Mouse (Mus musculus) cerebellum, postnatal 25 days (tissue): Measurements from ENCODE around the gene Pkp4.

Source experiments
- DNase-seq, 2 experiments: peaks; one replicate each; pipeline ENCODE4 v3.0.0; 2021; ENCODE audit warnings: mixed read lengths in 2 of 2

Pkp4 gene

GRCm38 (mm10) chr2:59219997-59220789 is 59.5 kb downstream of the Pkp4 start:
- DNase-seq, result no peak

GRCm38 (mm10) chr2:59226383-59226782 is 65.7 kb downstream of the Pkp4 start:
- DNase-seq, result no peak

- no peak for DNase-seq
These were observed 66.4 kb downstream of the Pkp4 start for GRCm38 (mm10) chr2:59227011-59227410.

GRCm38 (mm10) chr2:59227508-59228263 is 67.0 kb downstream of the Pkp4 start:
- DNase-seq, result no peak

GRCm38 (mm10) chr2:59229250-59229895 is 68.7 kb downstream of the Pkp4 start:
- DNase-seq, result peak; percentile 69 to 72

- no peak for DNase-seq
These were observed 70.0 kb downstream of the Pkp4 start for GRCm38 (mm10) chr2:59230656-59231055.

- DNase-seq, result no peak
These were observed 70.9 kb downstream of the Pkp4 start for GRCm38 (mm10) chr2:59231514-59231913.

- peak; percentile 43 to 56 for DNase-seq
These were observed 72.8 kb downstream of the Pkp4 start for GRCm38 (mm10) chr2:59233294-59233923.

- DNase-seq, result peak in 1 of 2 experiments; percentile 44
These were observed 73.3 kb downstream of the Pkp4 start for GRCm38 (mm10) chr2:59233936-59234335.

- DNase-seq, result no peak
These were observed 73.9 kb downstream of the Pkp4 start for GRCm38 (mm10) chr2:59234537-59234936.

GRCm38 (mm10) chr2:59239841-59240395 is 79.3 kb downstream of the Pkp4 start:
- no peak for DNase-seq

- no peak for DNase-seq
These were observed 81.5 kb downstream of the Pkp4 start for GRCm38 (mm10) chr2:59242117-59242516.

- DNase-seq, result no peak
These were observed 83.8 kb downstream of the Pkp4 start for GRCm38 (mm10) chr2:59244273-59245097.

- DNase-seq, result no peak
These were observed 84.4 kb downstream of the Pkp4 start for GRCm38 (mm10) chr2:59245098-59245388.

GRCm38 (mm10) chr2:59248806-59249205 is 88.2 kb downstream of the Pkp4 start:
- DNase-seq, result no peak

GRCm38 (mm10) chr2:59252818-59253217 is 92.2 kb downstream of the Pkp4 start:
- no peak for DNase-seq

GRCm38 (mm10) chr2:59253435-59253834 is 92.8 kb downstream of the Pkp4 start:
- DNase-seq, result no peak

- no peak for DNase-seq
These were observed 98.2 kb downstream of the Pkp4 start for GRCm38 (mm10) chr2:59258821-59259231.

- no peak for DNase-seq
These were observed 98.7 kb downstream of the Pkp4 start for GRCm38 (mm10) chr2:59259346-59259745.

GRCm38 (mm10) chr2:59261203-59261602 is 100.6 kb downstream of the Pkp4 start:
- no peak for DNase-seq

- DNase-seq, result no peak
These were observed 105.8 kb downstream of the Pkp4 start for GRCm38 (mm10) chr2:59266428-59266827.

GRCm38 (mm10) chr2:59271835-59272234 is 111.2 kb downstream of the Pkp4 start:
- peak; percentile 46 to 47 for DNase-seq
